Mouse (Mus musculus) C2C12 (cell line): ENCODE measurements at regions not wholly inside any gene's neighbourhood (a gene's known extent, or its start where the extent isn't known, plus 50 kb on each side); places are given as distances from the start of the nearest gene placed in this dataset.
"Not testable (repeated sequence)": the region's sequence is repeated elsewhere in the genome, so short reads cannot be mapped to it uniquely, and the experiment has no call there.

ENCODE experiments used
- H3K27me3 ChIP-seq: one replicate; pipeline ENCODE4 v1.6.1; 2011; ENCODE audit not compliant: control insufficient read depth, insufficient read depth, insufficient read length
- H3K36me3 ChIP-seq: one replicate; pipeline ENCODE4 v1.6.1; 2011; ENCODE audit not compliant: control insufficient read depth, insufficient read depth
- H3K4me3 ChIP-seq: one replicate; pipeline ENCODE4 v1.5.1; 2011; ENCODE audit warnings: mild to moderate bottlenecking, control low read depth; ENCODE audit not compliant: poor library complexity, insufficient read depth, severe bottlenecking
- H3K79me2 ChIP-seq: one replicate; pipeline ENCODE4 v1.6.1; 2011; ENCODE audit not compliant: control insufficient read depth, insufficient read depth
- H3K79me3 ChIP-seq: one replicate; pipeline ENCODE4 v1.6.1; 2011; ENCODE audit warnings: low read depth, control low read depth
- H3ac ChIP-seq: one replicate; pipeline ENCODE3; 2011; ENCODE audit warnings: low read depth; ENCODE audit not compliant: control insufficient read depth, insufficient read length
- CEBPB ChIP-seq: IDR thresholded peaks from one replicate; pipeline ENCODE4 v1.6.1; 2011; ENCODE audit warnings: low read depth, mild to moderate bottlenecking, control low read depth, moderate library complexity
- CTCF ChIP-seq: IDR thresholded peaks from one replicate; pipeline ENCODE4 v1.5.1; 2011; ENCODE audit not compliant: control insufficient read depth, insufficient read depth, insufficient read length
- FOSL1 ChIP-seq: IDR thresholded peaks from one replicate; pipeline ENCODE4 v1.8.0; 2011; ENCODE audit warnings: mild to moderate bottlenecking, low read length; ENCODE audit not compliant: poor library complexity, insufficient read depth, severe bottlenecking
- MAX ChIP-seq: IDR thresholded peaks from one replicate; pipeline ENCODE4 v1.6.1; 2011; ENCODE audit warnings: mild to moderate bottlenecking, control low read depth
- MYOD1 ChIP-seq: IDR thresholded peaks from one replicate; pipeline ENCODE4 v1.6.1; 2011; ENCODE audit warnings: low read depth; ENCODE audit not compliant: control insufficient read depth, insufficient read length
- MYOG ChIP-seq: IDR thresholded peaks from one replicate; pipeline ENCODE4 v1.6.1; 2011; ENCODE audit not compliant: control insufficient read depth, insufficient read length; ENCODE audit errors: extremely low read depth
- USF1 ChIP-seq: IDR thresholded peaks from one replicate; pipeline ENCODE4 v1.6.1; 2011; ENCODE audit warnings: low read depth, mild to moderate bottlenecking, control low read depth, moderate library complexity

DNA sequence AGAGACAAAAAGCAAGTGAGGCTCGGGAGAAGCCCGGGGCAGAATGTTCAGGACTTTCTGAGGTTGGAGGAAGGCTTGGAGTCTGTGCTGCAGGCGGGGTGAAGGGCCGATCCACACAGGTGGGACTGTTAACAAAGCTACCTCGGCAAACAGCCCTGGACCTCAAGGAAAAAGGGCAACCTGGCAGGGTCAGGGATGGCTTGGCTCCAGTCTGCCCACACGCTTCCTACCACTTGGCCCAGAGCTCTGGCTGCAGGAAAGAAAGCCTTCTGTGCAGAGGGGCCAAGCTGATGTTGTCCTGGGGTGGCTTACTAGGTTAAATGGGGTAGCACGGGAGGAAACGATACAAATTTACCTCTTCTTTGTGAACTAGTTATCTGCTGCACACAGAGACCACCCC lies 121.5 kb upstream of the Rybp start:
- no peaks in the 10 kb centered on the region for H3K79me2 ChIP-seq
- no peaks in the 10 kb centered on the region for H3K79me3 ChIP-seq
- H3K36me3 ChIP-seq, result no peaks in the 10 kb centered on the region
- no peaks in the 10 kb centered on the region for H3K27me3 ChIP-seq
- TF ChIP-seq CEBPB, result no peak
- TF ChIP-seq USF1, result no peak
- TF ChIP-seq MYOG, result no peak
- no peak for TF ChIP-seq FOSL1
- H3K4me3 ChIP-seq, result no peak overlapping the region
- H3ac ChIP-seq, result no peak overlapping the region

DNA sequence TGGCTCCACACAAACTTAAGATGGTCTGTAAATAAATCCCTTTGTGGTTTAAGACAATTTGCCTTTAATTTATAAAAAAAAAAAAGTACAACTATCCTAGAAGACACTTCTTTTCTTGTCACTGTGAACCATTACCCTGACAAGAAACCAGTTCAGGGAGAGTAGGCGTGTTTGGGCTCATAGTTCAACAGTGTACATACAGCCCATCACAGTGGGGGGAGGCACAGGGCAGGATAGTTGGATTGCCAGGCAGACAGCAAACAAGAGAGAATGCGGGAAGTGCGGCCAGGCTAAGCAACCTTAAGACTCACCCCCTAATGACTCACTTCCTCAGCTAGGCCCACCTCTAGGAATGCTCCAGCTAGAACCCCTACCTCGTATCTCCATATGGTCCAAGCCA lies 119.2 kb upstream of the Rybp start:
- H3K79me2 ChIP-seq, result no peaks in the 10 kb centered on the region

DNA sequence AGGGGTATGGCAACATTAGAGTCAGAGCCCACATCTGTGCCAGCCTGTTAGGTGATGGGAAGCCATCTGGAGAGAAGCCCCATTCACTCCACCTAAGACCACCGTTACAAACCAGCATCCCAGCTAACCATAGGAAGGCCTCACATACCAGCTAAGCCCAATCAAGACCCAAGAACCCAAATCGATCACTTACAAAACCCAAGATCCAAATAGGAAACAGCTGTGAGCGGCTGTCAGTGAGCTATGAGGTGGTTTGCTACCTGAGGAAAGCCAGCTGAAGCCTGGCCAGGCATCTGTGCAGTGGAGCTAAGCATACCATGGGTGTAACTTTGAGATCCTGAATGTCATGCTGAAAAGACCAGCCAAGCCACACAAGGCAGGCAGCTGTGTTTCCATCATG lies 116.9 kb upstream of the Rybp start:
- Histone ChIP-seq H3K36me3 (no peaks in the 10 kb centered on the region), H3K79me2 (no peaks in the 10 kb centered on the region), H3K27me3 (no peaks in the 10 kb centered on the region), H3K4me3 (no peak overlapping the region), H3K79me3 (no peaks in the 10 kb centered on the region), H3ac (no peak overlapping the region)
- TF ChIP-seq FOSL1, result no peak
- TF ChIP-seq MYOG, result no peak
- no peak for TF ChIP-seq CEBPB
- no peak for TF ChIP-seq USF1
- TF ChIP-seq MYOD1, result no peak
- TF ChIP-seq CTCF, result no peak
- TF ChIP-seq MAX, result no peak

More for the DNA sequence above, 119.2 kb upstream of the Rybp start:
- no peak for TF ChIP-seq MYOD1
- TF ChIP-seq MYOG, result no peak
- no peak for TF ChIP-seq CEBPB
- no peak for TF ChIP-seq FOSL1
- no peak for TF ChIP-seq CTCF
- no peak for TF ChIP-seq USF1
- no peaks in the 10 kb centered on the region for H3K36me3 ChIP-seq
- H3K27me3 ChIP-seq, result no peaks in the 10 kb centered on the region
- H3K79me3 ChIP-seq, result no peaks in the 10 kb centered on the region
- H3K4me3 ChIP-seq, result no peak overlapping the region
- no peak overlapping the region for H3ac ChIP-seq

DNA sequence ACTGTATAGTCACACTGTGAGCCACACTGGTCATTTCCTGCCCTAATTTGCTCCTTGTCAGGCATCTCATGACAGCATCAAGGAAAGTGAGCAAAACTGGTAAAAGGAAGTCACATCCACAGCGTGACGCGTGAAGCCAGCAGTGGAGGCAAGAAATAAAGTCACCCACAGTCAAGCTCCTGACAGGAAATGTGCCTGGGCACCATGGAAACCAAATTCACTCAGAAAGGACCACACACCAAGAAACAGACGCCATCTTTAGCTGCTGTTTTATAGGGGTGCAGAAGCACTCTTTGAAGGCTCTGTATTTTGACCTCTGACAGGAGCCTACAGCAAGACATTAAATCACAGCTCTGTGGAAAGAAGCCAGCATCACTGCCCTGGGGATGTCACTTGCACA lies 115.4 kb upstream of the Rybp start:
- no peaks in the 10 kb centered on the region for H3K79me2 ChIP-seq
- TF ChIP-seq CTCF (no peak), USF1 (no peak), CEBPB (no peak), MYOG (no peak), MYOD1 (no peak)
- H3K79me3 ChIP-seq, result no peaks in the 10 kb centered on the region
- H3ac ChIP-seq, result no peak overlapping the region
- H3K36me3 ChIP-seq, result no peaks in the 10 kb centered on the region
- no peak overlapping the region for H3K4me3 ChIP-seq
- no peaks in the 10 kb centered on the region for H3K27me3 ChIP-seq

DNA sequence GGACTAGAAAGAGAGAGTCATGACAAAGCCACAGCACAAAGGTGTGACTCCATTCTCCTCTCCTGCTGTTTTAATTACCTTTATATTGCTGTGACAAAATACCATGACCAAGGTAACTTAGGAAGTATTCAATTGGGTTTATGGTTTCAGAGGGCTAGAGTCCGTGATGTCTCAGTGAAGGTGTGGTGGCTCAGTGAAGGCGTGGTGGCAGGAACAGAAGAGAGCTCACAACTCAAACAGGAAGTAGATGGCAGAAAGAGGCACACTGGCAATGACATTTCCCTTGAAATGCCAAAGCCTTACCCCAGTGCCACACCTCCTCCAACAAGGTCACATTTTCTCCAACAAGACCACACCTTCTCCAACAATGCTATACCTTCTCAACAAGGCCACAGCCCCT lies 114.4 kb upstream of the Rybp start:
- Histone ChIP-seq H3K79me2 (no peaks in the 10 kb centered on the region), H3K4me3 (no peak overlapping the region), H3ac (no peak overlapping the region), H3K36me3 (no peaks in the 10 kb centered on the region), H3K79me3 (no peaks in the 10 kb centered on the region), H3K27me3 (no peaks in the 10 kb centered on the region)
- no peak for TF ChIP-seq FOSL1
- TF ChIP-seq CTCF, result no peak

DNA sequence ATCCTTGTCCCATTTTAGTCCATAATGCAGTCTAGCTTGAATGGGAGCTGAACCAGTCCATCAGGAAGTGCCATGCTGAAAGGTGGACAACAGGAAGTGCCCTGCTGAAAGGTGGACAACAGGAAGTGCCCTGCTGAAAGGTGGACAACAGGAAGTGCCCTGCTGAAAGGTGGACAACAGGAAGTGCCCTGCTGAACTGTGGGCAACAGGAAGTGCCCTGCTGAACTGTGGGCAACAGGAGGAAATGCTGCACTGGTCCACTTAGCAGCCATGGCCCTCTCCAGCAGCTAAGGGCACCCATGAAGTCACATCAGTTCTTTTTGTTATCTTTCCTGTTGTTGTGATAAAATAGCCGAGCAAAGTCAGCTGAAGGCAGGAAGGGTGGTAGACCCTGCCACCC lies 112.1 kb upstream of the Rybp start:
- H3K79me3 ChIP-seq, H3K36me3 ChIP-seq, H3K4me3 ChIP-seq, H3ac ChIP-seq, H3K79me2 ChIP-seq, H3K27me3 ChIP-seq: not testable (repeated sequence)
